Mouse (Mus musculus): Measurements from ENCODE around the gene Aars2.
A peak's percentile ranks its signal among the peaks of the same experiment; 100 is the strongest.

DNA sequence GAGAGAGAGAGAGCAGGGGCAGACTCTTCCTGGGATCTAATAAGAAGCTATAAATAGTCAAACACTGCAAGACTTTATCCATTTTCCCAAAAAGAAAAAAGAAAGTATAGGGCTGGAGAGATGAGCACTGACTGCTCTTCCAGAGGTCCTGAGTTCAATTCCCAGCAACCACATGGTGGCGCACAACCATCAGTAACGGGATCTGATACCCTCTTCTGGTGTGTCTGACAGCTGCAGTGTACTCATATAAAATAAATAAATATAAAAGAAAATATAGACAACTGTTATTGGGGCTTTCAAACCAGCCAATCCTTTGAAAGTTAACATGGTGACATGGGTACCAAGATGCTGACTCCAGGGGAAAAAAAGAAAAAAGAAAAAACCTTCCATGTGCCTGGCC lies 26.2 kb upstream of the Aars2 start:
- TF ChIP-seq EP300 (IDR thresholded peaks at IDR 0.05; ENCODE audit: low read depth) (no peak), CTCF (IDR thresholded peaks at IDR 0.05; ENCODE audit: low read depth) (peak; percentile 33; the same call in 1 of the 2 replicates)
